Comparison of ENCODE assay signal across 14 mouse cellular contexts in the genomic region with DNA sequence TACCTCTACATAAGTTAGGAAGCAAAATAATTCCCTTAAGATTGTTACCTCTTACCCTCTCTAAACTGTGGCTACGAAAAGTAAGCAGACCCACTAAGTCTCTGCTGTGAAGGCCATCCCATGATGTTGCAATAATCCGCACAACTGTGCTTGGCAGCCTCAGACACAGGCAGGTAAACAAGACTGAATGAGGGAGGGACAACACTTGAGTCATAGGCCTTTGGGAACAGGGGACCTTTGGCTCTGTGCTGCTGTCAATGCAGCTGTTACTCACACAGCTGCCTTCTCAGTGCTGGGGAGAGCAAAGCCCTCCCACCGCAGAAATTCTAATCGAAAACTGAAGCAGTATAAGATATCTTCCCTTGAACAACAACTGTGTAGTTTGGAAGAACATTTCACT. TPM values are rescaled to one million over a fixed set of nuclear protein-coding genes. Genes with fewer than 3 reads are reported as not detected.
DNase-seq lines count a peak whose midpoint lies in the region; ATAC-seq lines count a peak whose summit lies in the region.
"Had no signal": no experiment of that assay in that cellular context is flagged by ENCODE, and none has a peak within 500 bp of the region (broad histone marks: within the 10 kb centered on the region; RNA-seq: fewer than 3 reads in every experiment).

No protein-coding gene starts in this region.

- peaks cover 95% of the 10 kb centered on the region for H3K36me3 ChIP-seq in megakaryocyte, embryonic 14.5 days (replicated peaks; ENCODE audit: low read length)
- H3K36me3 ChIP-seq in embryonic facial prominence, embryonic 15.5 days, result no peaks in the 10 kb centered on the region
- H3K36me3 ChIP-seq in liver, embryonic 13.5 days, result no peaks in the 10 kb centered on the region
- H3K36me3 ChIP-seq: embryonic facial prominence, embryonic 12.5 days; hindbrain, embryonic 10.5 days had no signal

- H3K27me3 ChIP-seq in megakaryocyte, embryonic 14.5 days (replicated peaks), result no peaks in the 10 kb centered on the region
- H3K27me3 ChIP-seq in embryonic facial prominence, embryonic 15.5 days, result no peaks in the 10 kb centered on the region
- H3K27me3 ChIP-seq in liver, embryonic 13.5 days, result no peaks in the 10 kb centered on the region
- H3K27me3 ChIP-seq: embryonic facial prominence, embryonic 12.5 days; forebrain, embryonic 13.5 days had no signal

- peaks cover 99% of the 10 kb centered on the region for H3K4me1 ChIP-seq in megakaryocyte, embryonic 14.5 days
- peaks cover 26% of the 10 kb centered on the region for H3K4me1 ChIP-seq in embryonic facial prominence, embryonic 15.5 days
- peaks cover 15% of the 10 kb centered on the region for H3K4me1 ChIP-seq in liver, embryonic 13.5 days (replicated peaks)

- 0 out of 2 replicates have a peak overlapping the region, but pooled peaks have one; percentile 1 for H3K27ac ChIP-seq in embryonic facial prominence, embryonic 15.5 days (replicated peaks)
- no peak overlapping the region for H3K27ac ChIP-seq in liver, embryonic 13.5 days
- H3K27ac ChIP-seq: embryonic facial prominence, embryonic 12.5 days; forebrain, embryonic 13.5 days; heart, embryonic 10.5 days; hindbrain, embryonic 10.5 days had no signal

- ATAC-seq in megakaryocyte, adult 5-6 weeks (ENCODE audit: poor library complexity, severe bottlenecking), result no peak
- ATAC-seq in embryonic facial prominence, embryonic 15.5 days (ENCODE audit: insufficient number of reproducible peaks, low FRiP score, low TSS enrichment, low read depth), result no peak
- peak; percentile 78 for ATAC-seq in liver, embryonic 13.5 days (ENCODE audit: low read depth)
- ATAC-seq: forebrain, embryonic 13.5 days had no signal

- no peak for DNase-seq in liver, embryonic 13.5 days
- DNase-seq in cerebellum, adult 9-10 months, result no peak
- no peak for DNase-seq in cerebellum, adult 11-12 months
- DNase-seq in embryo, embryonic 10 days (ENCODE audit: low spot score), result no peak
- DNase-seq: adrenal gland, postnatal 14 days; cerebellum, postnatal 10 days; kidney, postnatal 14 days had no signal

- WGBS in embryonic facial prominence, embryonic 15.5 days, result 64% methylated on average over 4 of the region's 4 CpGs
- 61% methylated on average over 4 of the region's 4 CpGs for WGBS in liver, embryonic 13.5 days (ENCODE audit: insufficient replicate concordance)

- peak overlapping the region; percentile 69 for H3K4me3 ChIP-seq in megakaryocyte, embryonic 14.5 days (replicated peaks)
- H3K4me3 ChIP-seq in embryonic facial prominence, embryonic 15.5 days (replicated peaks), result no peak overlapping the region
- H3K4me3 ChIP-seq in liver, embryonic 13.5 days (replicated peaks), result no peak overlapping the region
- H3K4me3 ChIP-seq: embryonic facial prominence, embryonic 12.5 days; forebrain, embryonic 13.5 days; heart, embryonic 10.5 days; hindbrain, embryonic 10.5 days had no signal

- H3K9ac ChIP-seq in embryonic facial prominence, embryonic 15.5 days, result no peak overlapping the region
- H3K9ac ChIP-seq in liver, embryonic 13.5 days, result no peak overlapping the region
- H3K9ac ChIP-seq: embryonic facial prominence, embryonic 12.5 days; forebrain, embryonic 13.5 days had no signal

- no peak overlapping the region for H3K4me2 ChIP-seq in embryonic facial prominence, embryonic 15.5 days (replicated peaks)
- H3K4me2 ChIP-seq in liver, embryonic 13.5 days, result no peak overlapping the region
- H3K4me2 ChIP-seq: embryonic facial prominence, embryonic 12.5 days; forebrain, embryonic 13.5 days had no signal

- peaks cover 11% of the 10 kb centered on the region; the same call in 1 of the 2 replicates for H3K9me3 ChIP-seq in megakaryocyte, embryonic 14.5 days
- no peaks in the 10 kb centered on the region for H3K9me3 ChIP-seq in embryonic facial prominence, embryonic 15.5 days (replicated peaks)
- H3K9me3 ChIP-seq in liver, embryonic 13.5 days (replicated peaks), result no peaks in the 10 kb centered on the region
- H3K9me3 ChIP-seq: embryonic facial prominence, embryonic 12.5 days; heart, embryonic 10.5 days had no signal

RNA-seq across cellular contexts. Expression of a gene that starts 10.5 kb away (rescaled TPM):
- polyA plus RNA-seq in megakaryocyte, embryonic 14.5 days (2012; ENCODE audit: insufficient read depth, low replicate concordance), result 0.80 and 4.6 TPM in 2 replicates
- total RNA-seq in megakaryocyte, adult 5-6 weeks (2015), result 33.4 and 38.9 TPM in 2 replicates
- total RNA-seq in megakaryocyte, adult 5-6 weeks (2017), result 56.6 and 64.5 TPM in 2 replicates
- 7.4 and 7.9 TPM in 2 replicates for polyA plus RNA-seq in embryonic facial prominence, embryonic 15.5 days (2015; fragmentation: Nextera tagmentation; extraction: Ambion mirVana)
- polyA plus RNA-seq in liver, embryonic 13.5 days (2015; fragmentation: Nextera tagmentation; extraction: Ambion mirVana), result 3.9 and 5.2 TPM in 2 replicates

RNA-seq across cellular contexts. Expression of a gene that starts 56.3 kb away (rescaled TPM):
- polyA plus RNA-seq in megakaryocyte, embryonic 14.5 days (2012; ENCODE audit: insufficient read depth, low replicate concordance), result 23.7 and 28.9 TPM in 2 replicates
- 61.0 and 75.2 TPM in 2 replicates for total RNA-seq in megakaryocyte, adult 5-6 weeks (2015)
- total RNA-seq in megakaryocyte, adult 5-6 weeks (2017), result 70.6 and 73.8 TPM in 2 replicates
- polyA plus RNA-seq in embryonic facial prominence, embryonic 15.5 days (2015; fragmentation: Nextera tagmentation; extraction: Ambion mirVana), result 16.8 and 17.2 TPM in 2 replicates
- 4.6 and 7.0 TPM in 2 replicates for polyA plus RNA-seq in liver, embryonic 13.5 days (2015; fragmentation: Nextera tagmentation; extraction: Ambion mirVana)
